Mouse (Mus musculus) liver, embryonic 16.5 days (tissue): ENCODE data around the gene Rtp2. TPM values are rescaled to one million over a fixed set of nuclear protein-coding genes. Genes with fewer than 3 reads are reported as not detected.
A peak's percentile ranks its signal among the peaks of the same experiment; 100 is the strongest.

Experiments used
- ATAC-seq: fragments of 200-750 bp; cut with Nextera tagmentation; 2 replicates; pipeline ENCODE4 v1.8.0; 2017; ENCODE audit warnings: low read depth, mild to moderate bottlenecking, moderate number of reproducible peaks, moderate library complexity
- H3K27ac ChIP-seq: fragments of 300-500 bp; sonication (generic); 2 replicates; pipeline ENCODE4 v1.5.1; 2014; ENCODE audit warnings: mild to moderate bottlenecking, low read length
- H3K27me3 ChIP-seq: fragments of 300-500 bp; sonication (generic); 2 replicates; pipeline ENCODE4 v1.6.1; 2014; ENCODE audit warnings: low read depth, low read length, mixed read lengths; ENCODE audit not compliant: control insufficient read depth, insufficient read depth
- H3K36me3 ChIP-seq: fragments of 300-500 bp; sonication (generic); 2 replicates; pipeline ENCODE4 v1.6.1; 2014; ENCODE audit warnings: mild to moderate bottlenecking; ENCODE audit not compliant: control insufficient read depth, insufficient read depth
- H3K4me1 ChIP-seq: fragments of 300-500 bp; sonication (generic); 2 replicates; pipeline ENCODE4 v1.6.1; 2014; ENCODE audit warnings: low read depth, low read length, mixed read lengths; ENCODE audit not compliant: control insufficient read depth
- H3K4me2 ChIP-seq: fragments of 300-500 bp; sonication (generic); 2 replicates; pipeline ENCODE4 v1.6.1; 2014; ENCODE audit warnings: low read depth, low read length, mixed read lengths
- H3K4me3 ChIP-seq: fragments of 300-500 bp; sonication (generic); 2 replicates; pipeline ENCODE4 v1.5.1; 2014; ENCODE audit warnings: low read depth, mild to moderate bottlenecking, low read length
- H3K9ac ChIP-seq: fragments of 300-500 bp; sonication (generic); 2 replicates; pipeline ENCODE4 v1.6.1; 2014; ENCODE audit warnings: low read depth, low read length
- H3K9me3 ChIP-seq: fragments of 300-500 bp; sonication (generic); replicated peaks from 2 replicates; pipeline ENCODE4 v1.6.1; 2016; ENCODE audit warnings: low read length; ENCODE audit not compliant: control insufficient read depth
- WGBS: fragments of 180-500 bp; shearing (Covaris S2); extraction: QIAGEN DNeasy Blood & Tissue Kit; methylation state at CpG from one replicate; pipeline ENCODE4 v1.1.7; 2014; ENCODE audit not compliant: insufficient replicate concordance; 5-methylcytosine and 5-hydroxymethylcytosine counted together
- polyA plus RNA-seq: library from polyadenylated mRNA; unstranded; fragments of >200 nt; fragmentation: Nextera tagmentation; extraction: Ambion mirVana; gene quantifications from 2 replicates; pipeline ENCODE4 v1.2.1, GENCODE M21; 2015

Rtp2 gene
- polyA plus RNA-seq, 1 experiment from 2014 or later: not detected

- H3K4me3 ChIP-seq: no peak overlapping the region
- no peak overlapping the region for H3K9ac ChIP-seq
- WGBS: 63% methylated on average over 11 of the region's 11 CpGs
- H3K4me2 ChIP-seq: no peak overlapping the region
- no peaks in the 10 kb centered on the region for H3K9me3 ChIP-seq
- peaks cover under 1% of the 10 kb centered on the region; the same call in 1 of the 2 replicates for H3K36me3 ChIP-seq
- H3K27me3 ChIP-seq: no peaks in the 10 kb centered on the region
- H3K27ac ChIP-seq: no peak overlapping the region
- no peaks in the 10 kb centered on the region for H3K4me1 ChIP-seq
- no peak for ATAC-seq
Observed at GRCm38 (mm10) chr16:23972901-23973300, 40.7 kb upstream of the Rtp2 start.

DNA sequence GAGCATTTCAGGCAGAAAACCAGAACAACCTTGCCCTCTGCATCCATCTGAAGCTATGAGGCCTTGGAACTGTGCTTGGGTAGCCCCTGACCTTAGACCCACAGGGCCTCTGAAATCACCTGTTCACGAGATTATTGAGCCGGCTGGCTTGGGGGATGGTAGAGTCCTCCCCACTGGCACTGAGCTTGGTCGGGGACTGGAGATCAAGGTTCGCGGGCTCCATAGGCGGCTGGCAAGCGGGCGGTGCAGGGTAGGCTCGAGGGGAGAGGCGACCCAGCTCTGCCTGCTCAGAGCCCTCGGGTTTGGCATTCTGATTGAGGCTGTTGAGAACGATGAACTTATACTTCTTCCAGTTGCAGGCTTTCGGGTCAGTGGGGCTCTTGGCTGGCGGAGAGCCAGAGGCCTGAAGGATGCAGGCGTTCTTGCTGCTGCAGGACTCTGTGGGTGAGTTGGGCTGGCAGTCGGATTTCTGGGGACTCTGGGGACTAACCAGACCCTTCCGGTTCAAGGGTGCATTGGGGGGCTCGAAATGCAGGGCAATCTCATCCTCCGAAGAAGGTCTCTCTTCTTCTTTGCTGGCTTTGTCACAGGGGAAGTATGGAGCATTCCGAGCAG is 40.0 kb upstream of the Rtp2 start:
- peak; percentile 59; the same call in 1 of the 2 replicates for ATAC-seq
- 62% methylated on average over 20 of the region's 20 CpGs for WGBS
- Histone ChIP-seq H3K27ac (no peak overlapping the region), H3K36me3 (peaks cover 3% of the 10 kb centered on the region), H3K4me2 (peak overlapping the region; percentile 11; the same call in 1 of the 2 replicates), H3K4me3 (no peak overlapping the region), H3K27me3 (no peaks in the 10 kb centered on the region), H3K9me3 (no peaks in the 10 kb centered on the region), H3K9ac (no peak overlapping the region), H3K4me1 (no peaks in the 10 kb centered on the region)

- 70% methylated on average over 14 of the region's 14 CpGs for WGBS
- Histone ChIP-seq H3K4me1 (no peaks in the 10 kb centered on the region), H3K27ac (no peak overlapping the region), H3K4me3 (no peak overlapping the region), H3K27me3 (no peaks in the 10 kb centered on the region), H3K9me3 (no peaks in the 10 kb centered on the region), H3K4me2 (no peak overlapping the region), H3K36me3 (peaks cover 3% of the 10 kb centered on the region), H3K9ac (no peak overlapping the region)
- ATAC-seq: no peak
Observed at GRCm38 (mm10) chr16:23969919-23970318, 37.7 kb upstream of the Rtp2 start.

DNA sequence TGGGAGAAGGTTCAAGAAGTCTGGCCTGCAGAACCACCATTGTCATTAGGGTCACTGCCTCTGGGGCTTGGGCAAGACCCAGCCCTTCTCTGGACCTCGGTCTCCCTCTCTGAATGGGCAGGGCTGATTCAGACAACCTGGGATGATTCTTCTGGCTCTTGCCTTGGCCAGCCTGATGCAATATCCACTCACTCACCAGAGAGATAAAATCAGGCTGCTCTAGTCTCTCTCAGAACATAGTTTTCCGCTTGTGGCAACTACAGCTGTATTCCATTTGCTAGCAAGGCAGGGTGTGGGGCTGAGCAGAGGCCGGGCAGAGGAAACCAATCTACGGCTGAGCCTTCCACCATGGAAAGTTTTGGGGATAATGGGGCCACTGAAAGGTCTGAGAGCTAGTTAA is 36.7 kb upstream of the Rtp2 start:
- Histone ChIP-seq H3K4me1 (no peaks in the 10 kb centered on the region), H3K27ac (no peak overlapping the region), H3K9ac (no peak overlapping the region), H3K36me3 (peaks cover 3% of the 10 kb centered on the region), H3K9me3 (no peaks in the 10 kb centered on the region), H3K27me3 (no peaks in the 10 kb centered on the region), H3K4me3 (no peak overlapping the region), H3K4me2 (no peak overlapping the region)
- 69% methylated on average over 4 of the region's 4 CpGs for WGBS
- no peak for ATAC-seq

GRCm38 (mm10) chr16:23967301-23967700 is 35.1 kb upstream of the Rtp2 start:
- H3K9me3 ChIP-seq: no peaks in the 10 kb centered on the region
- no peaks in the 10 kb centered on the region for H3K27me3 ChIP-seq
- H3K4me3 ChIP-seq: no peak overlapping the region
- H3K27ac ChIP-seq: no peak overlapping the region
- 65% methylated on average over 7 of the region's 7 CpGs for WGBS
- no peak overlapping the region for H3K4me2 ChIP-seq
- H3K36me3 ChIP-seq: peaks cover 3% of the 10 kb centered on the region
- no peaks in the 10 kb centered on the region for H3K4me1 ChIP-seq
- H3K9ac ChIP-seq: no peak overlapping the region
- no peak for ATAC-seq

GRCm38 (mm10) chr16:23966066-23966465 is 33.9 kb upstream of the Rtp2 start:
- 73% methylated on average over 14 of the region's 14 CpGs for WGBS
- peaks cover 3% of the 10 kb centered on the region for H3K36me3 ChIP-seq
- H3K9ac ChIP-seq: no peak overlapping the region
- H3K27ac ChIP-seq: no peak overlapping the region
- H3K9me3 ChIP-seq: no peaks in the 10 kb centered on the region
- no peaks in the 10 kb centered on the region for H3K27me3 ChIP-seq
- H3K4me3 ChIP-seq: no peak overlapping the region
- H3K4me2 ChIP-seq: no peak overlapping the region
- no peaks in the 10 kb centered on the region for H3K4me1 ChIP-seq
- no peak for ATAC-seq

DNA sequence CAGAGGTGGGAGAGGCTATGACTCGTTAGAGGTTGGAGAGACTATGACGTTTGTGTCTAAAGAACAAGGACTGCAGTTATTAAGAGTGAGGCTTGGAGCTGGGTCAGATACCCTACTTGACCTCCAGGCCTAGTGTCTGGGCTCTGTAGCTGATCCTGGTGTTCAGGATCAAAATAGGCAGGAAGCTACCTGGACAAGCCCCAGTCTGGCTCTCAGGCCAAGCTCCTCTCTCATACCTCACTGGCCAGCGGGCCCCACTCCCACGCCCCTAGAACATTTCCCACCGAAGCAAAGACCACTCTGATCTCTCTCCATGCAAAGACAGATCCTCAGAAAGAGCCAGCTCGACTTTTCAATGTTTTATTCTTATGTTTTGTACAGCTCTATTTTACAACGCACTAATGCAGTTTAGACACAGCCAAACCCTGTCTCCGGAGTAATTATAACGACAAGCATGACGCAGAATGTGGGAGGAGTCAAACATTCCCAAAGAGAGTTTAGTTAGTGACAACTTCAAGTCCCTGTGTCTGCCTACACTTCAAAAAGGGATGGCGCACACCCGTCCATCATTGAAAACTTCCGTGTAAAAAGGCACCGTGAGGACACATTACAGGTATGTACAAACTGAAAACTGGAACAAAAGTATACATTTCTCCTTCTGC is 32.6 kb upstream of the Rtp2 start:
- H3K4me3 ChIP-seq: no peak overlapping the region
- no peaks in the 10 kb centered on the region for H3K27me3 ChIP-seq
- H3K4me1 ChIP-seq: no peaks in the 10 kb centered on the region
- peaks cover 3% of the 10 kb centered on the region for H3K36me3 ChIP-seq
- no peak overlapping the region for H3K9ac ChIP-seq
- ATAC-seq: no peak
- no peak overlapping the region for H3K4me2 ChIP-seq
- no peak overlapping the region for H3K27ac ChIP-seq
- no peaks in the 10 kb centered on the region for H3K9me3 ChIP-seq
- WGBS: 74% methylated on average over 14 of the region's 14 CpGs

DNA sequence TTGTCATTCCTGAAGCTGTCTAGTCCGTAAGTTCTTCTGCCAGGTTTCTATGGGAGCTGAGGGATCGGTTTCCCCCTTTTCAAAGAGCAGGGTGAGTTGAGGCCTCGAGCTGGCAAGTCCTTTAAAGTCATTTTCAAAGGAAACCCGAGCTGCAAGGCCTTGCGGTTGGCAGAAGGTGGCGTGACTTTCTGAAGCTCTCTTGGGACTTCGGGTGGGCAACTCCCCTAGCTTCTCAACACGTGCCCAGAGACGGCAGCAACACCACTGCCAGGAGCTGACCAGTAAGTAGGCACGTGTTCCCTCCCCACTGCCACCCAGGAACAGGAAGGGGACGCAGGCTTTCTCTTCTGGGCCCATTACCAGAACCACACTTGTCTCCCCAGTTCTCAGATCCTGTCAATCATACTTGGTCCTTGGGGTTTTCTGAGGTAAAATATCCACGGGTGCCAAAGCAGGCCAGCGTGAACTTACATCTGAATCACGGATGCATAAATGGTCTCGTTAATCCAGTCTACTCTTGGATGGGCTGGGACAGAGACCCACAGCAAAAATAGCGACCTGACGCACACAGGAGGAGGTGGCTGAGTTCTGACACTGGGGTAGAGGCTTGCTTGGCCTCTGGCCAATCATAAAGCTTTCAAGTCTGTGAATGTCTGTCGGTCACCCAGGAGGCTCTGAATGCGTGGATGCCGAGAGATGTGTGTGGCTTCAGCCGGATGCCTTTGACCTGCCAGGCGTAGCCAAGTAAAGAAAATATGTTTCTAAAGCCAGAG is 31.9 kb upstream of the Rtp2 start:
- H3K27ac ChIP-seq: no peak overlapping the region
- no peaks in the 10 kb centered on the region for H3K27me3 ChIP-seq
- H3K9me3 ChIP-seq: no peaks in the 10 kb centered on the region
- H3K36me3 ChIP-seq: peaks cover 3% of the 10 kb centered on the region
- WGBS: 69% methylated on average over 22 of the region's 22 CpGs
- H3K4me1 ChIP-seq: no peaks in the 10 kb centered on the region
- no peak overlapping the region for H3K9ac ChIP-seq
- H3K4me2 ChIP-seq: no peak overlapping the region
- no peak for ATAC-seq
- H3K4me3 ChIP-seq: no peak overlapping the region

DNA sequence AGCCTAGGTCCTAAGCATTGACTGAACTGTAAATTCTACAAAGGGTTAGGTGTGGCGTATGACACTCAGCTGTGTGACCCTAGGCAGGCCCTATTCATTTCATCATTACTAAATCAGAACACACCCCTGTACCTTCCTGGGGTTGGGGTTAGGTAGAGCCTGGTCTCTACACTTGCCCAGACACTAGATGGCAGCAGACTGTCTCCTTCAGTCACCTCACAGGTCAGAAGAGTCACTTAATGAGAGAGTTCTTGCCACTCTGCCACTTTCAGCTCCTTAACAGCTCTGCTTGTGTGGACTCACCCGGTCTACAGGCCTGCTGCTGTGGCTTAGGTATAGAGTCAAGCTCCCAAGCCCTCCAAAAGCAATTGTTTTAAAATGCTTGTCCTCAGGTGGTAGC is 30.2 kb upstream of the Rtp2 start:
- Histone ChIP-seq H3K4me3 (no peak overlapping the region), H3K36me3 (no peaks in the 10 kb centered on the region), H3K4me1 (no peaks in the 10 kb centered on the region), H3K27me3 (no peaks in the 10 kb centered on the region), H3K4me2 (no peak overlapping the region), H3K9ac (no peak overlapping the region), H3K9me3 (no peaks in the 10 kb centered on the region), H3K27ac (no peak overlapping the region)
- 63% methylated on average over 2 of the region's 2 CpGs for WGBS
- ATAC-seq: no peak
